Mouse (Mus musculus): ENCODE data around the gene Herc3.

DNA sequence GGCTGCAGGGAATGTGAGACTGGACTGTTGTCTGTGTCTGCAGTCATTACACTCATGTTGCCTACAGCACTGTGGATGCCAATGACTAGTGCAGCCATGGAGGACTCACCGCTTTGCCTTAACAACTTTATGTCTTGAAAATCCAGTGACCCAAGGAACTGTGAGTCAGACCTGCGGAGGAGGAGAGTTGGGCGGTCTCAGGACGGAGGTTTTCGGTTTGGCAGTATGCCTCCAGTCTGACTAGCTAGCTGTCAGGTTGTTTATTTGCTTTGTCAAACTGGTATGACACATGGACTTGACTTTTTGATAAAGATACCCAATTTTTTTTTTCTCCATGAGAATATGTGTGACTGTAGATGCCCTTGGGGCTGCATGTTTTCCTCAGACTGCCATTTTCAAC, 16.6 kb downstream of the Herc3 start:
- no peak for TF ChIP-seq CTCF (IDR thresholded peaks at IDR 0.05; ENCODE audit: low read depth)
- no peak for TF ChIP-seq EP300 (IDR thresholded peaks at IDR 0.05; ENCODE audit: low read depth)

All from liver, embryonic 14.5 days (tissue).